Mouse (Mus musculus) heart, embryonic 14.5 days (tissue): ENCODE data around the gene Slc41a3. TPM values are rescaled to one million over a fixed set of nuclear protein-coding genes. Genes with fewer than 3 reads are reported as not detected.

Source experiments
- ATAC-seq: fragments of 200-750 bp; cut with Nextera tagmentation; 2 replicates; pipeline ENCODE4 v1.8.0; 2017; ENCODE audit warnings: low read depth, moderate TSS enrichment; ENCODE audit not compliant: insufficient number of reproducible peaks, insufficient read depth, low FRiP score
- H3K27ac ChIP-seq, 2 experiments: fragments of 200-500 bp in 1 of 2; fragments of 300-500 bp in 1 of 2; sonication (generic) in 1 of 2; replicated peaks in 1 of 2; 2 replicates each; pipeline ENCODE4 v1.5.1; 2012 to 2014; ENCODE audit warnings: low read depth in 2 of 2, low read length in 2 of 2, control low read depth in 1 of 2, mild to moderate bottlenecking in 1 of 2, mixed read lengths in 1 of 2; ENCODE audit not compliant: control insufficient read depth in 1 of 2, insufficient read depth in 1 of 2
- H3K27me3 ChIP-seq: fragments of 300-500 bp; sonication (generic); 2 replicates; pipeline ENCODE4 v1.6.1; 2014; ENCODE audit warnings: mild to moderate bottlenecking, low read length, control low read depth; ENCODE audit not compliant: control insufficient read depth, insufficient read depth
- H3K36me3 ChIP-seq: fragments of 300-500 bp; sonication (generic); 2 replicates; pipeline ENCODE4 v1.6.1; 2014; ENCODE audit warnings: mild to moderate bottlenecking, control low read depth, low read length, mixed read lengths; ENCODE audit not compliant: control insufficient read depth, insufficient read depth
- H3K4me1 ChIP-seq, 2 experiments: fragments of 200-500 bp in 1 of 2; fragments of 300-500 bp in 1 of 2; sonication (generic) in 1 of 2; 2 replicates each; pipeline ENCODE4 v1.6.1; 2012 to 2014; ENCODE audit warnings: low read length in 2 of 2, control low read depth in 1 of 2, mixed read lengths in 1 of 2; ENCODE audit not compliant: control insufficient read depth in 2 of 2, insufficient read depth in 2 of 2
- H3K4me2 ChIP-seq: fragments of 300-500 bp; sonication (generic); 2 replicates; pipeline ENCODE4 v1.6.1; 2014; ENCODE audit warnings: mild to moderate bottlenecking, low read length
- H3K4me3 ChIP-seq, 2 experiments: fragments of 200-500 bp in 1 of 2; fragments of 300-500 bp in 1 of 2; sonication (generic) in 1 of 2; 2 replicates each; pipeline ENCODE4 v1.5.1; 2012 to 2014; ENCODE audit warnings: low read length in 2 of 2, mild to moderate bottlenecking in 2 of 2, control low read depth in 1 of 2, low read depth in 1 of 2, moderate library complexity in 1 of 2; ENCODE audit not compliant: control insufficient read depth in 1 of 2, insufficient read depth in 1 of 2
- H3K9ac ChIP-seq: fragments of 300-500 bp; sonication (generic); 2 replicates; pipeline ENCODE4 v1.6.1; 2014; ENCODE audit warnings: mild to moderate bottlenecking, low read length
- H3K9me3 ChIP-seq: fragments of 300-500 bp; sonication (generic); 2 replicates; pipeline ENCODE4 v1.6.1; 2016; ENCODE audit warnings: low read length, control low read depth; ENCODE audit not compliant: control insufficient read depth
- WGBS: fragments of 180-500 bp; shearing (Covaris S2); extraction: QIAGEN DNeasy Blood & Tissue Kit; methylation state at CpG from one replicate; pipeline ENCODE4 v1.1.7; 2014; 5-methylcytosine and 5-hydroxymethylcytosine counted together
- polyA plus RNA-seq: library from polyadenylated mRNA; unstranded; fragments of >200 nt; fragmentation: Nextera tagmentation; extraction: Ambion mirVana; gene quantifications from 2 replicates; pipeline ENCODE4 v1.2.1, GENCODE M21; 2014

The Slc41a3 gene
- polyA plus RNA-seq, 1 experiment from 2014 or later = 12.8 TPM

GRCm38 (mm10) chr6:90608186-90608585 lies 3.7 kb downstream of the Slc41a3 start:
- no peak overlapping the region for H3K27ac ChIP-seq
- 45% methylated on average over 6 of the region's 6 CpGs for whole genome bisulfite sequencing

GRCm38 (mm10) chr6:90610248-90610647 lies 5.7 kb downstream of the Slc41a3 start:
- Histone ChIP-seq H3K27ac (no peak overlapping the region), H3K4me2 (no peak overlapping the region), H3K27me3 (no peaks in the 10 kb centered on the region), H3K4me3 (no peak overlapping the region), H3K4me1 (peaks cover 21 to 41% of the 10 kb centered on the region in 2 experiments), H3K9me3 (no peaks in the 10 kb centered on the region), H3K9ac (no peak overlapping the region), H3K36me3 (peaks cover 6% of the 10 kb centered on the region; the same call in 1 of the 2 replicates)
- WGBS = 84% methylated on average over 5 of the region's 5 CpGs
- ATAC-seq = no peak

More at GRCm38 (mm10) chr6:90608186-90608585, 3.7 kb downstream of the Slc41a3 start:
- Histone ChIP-seq H3K4me2 (no peak overlapping the region), H3K4me3 (no peak overlapping the region), H3K4me1 (peaks cover 9 to 36% of the 10 kb centered on the region in 2 experiments), H3K27me3 (no peaks in the 10 kb centered on the region), H3K9ac (no peak overlapping the region), H3K36me3 (peaks cover 6% of the 10 kb centered on the region; the same call in 1 of the 2 replicates), H3K9me3 (no peaks in the 10 kb centered on the region)
- no peak for ATAC-seq

- peaks cover 6% of the 10 kb centered on the region; the same call in 1 of the 2 replicates for H3K36me3 ChIP-seq
- ATAC-seq = no peak
- 82% methylated on average over 8 of the region's 8 CpGs for WGBS
- no peak overlapping the region for H3K9ac ChIP-seq
- no peak overlapping the region for H3K4me2 ChIP-seq
- H3K9me3 ChIP-seq = no peaks in the 10 kb centered on the region
- H3K4me3 ChIP-seq = no peak overlapping the region
- peaks cover 40 to 46% of the 10 kb centered on the region in 2 experiments for H3K4me1 ChIP-seq
- H3K27me3 ChIP-seq = no peaks in the 10 kb centered on the region
- no peak overlapping the region for H3K27ac ChIP-seq
These were observed 8.8 kb downstream of the Slc41a3 start for GRCm38 (mm10) chr6:90613277-90613676.

DNA sequence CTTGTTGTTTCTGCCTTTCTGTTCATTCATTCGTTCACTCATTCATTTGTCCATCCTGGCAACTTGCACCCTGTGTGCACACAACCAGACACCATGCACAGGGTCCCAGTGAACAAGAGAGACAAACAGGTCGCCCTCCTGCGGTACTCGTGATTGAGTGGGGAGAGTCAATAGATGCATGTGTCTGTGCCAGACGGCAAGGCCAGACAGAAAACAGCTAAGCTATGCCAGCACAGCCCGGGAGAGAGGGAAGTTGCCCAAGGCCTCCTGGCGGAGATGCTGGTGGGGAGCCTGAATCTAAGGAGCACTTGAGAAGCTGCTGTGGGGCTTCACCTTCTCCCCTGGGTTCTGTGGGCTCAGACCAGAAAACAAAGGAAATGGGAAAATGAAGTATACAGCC lies 10.8 kb downstream of the Slc41a3 start:
- ATAC-seq = no peak
- no peaks in the 10 kb centered on the region for H3K9me3 ChIP-seq
- H3K4me3 ChIP-seq = no peak overlapping the region
- H3K27ac ChIP-seq = peak overlapping the region; percentile 85 to 94
- H3K4me2 ChIP-seq = no peak overlapping the region
- H3K36me3 ChIP-seq = peaks cover 6% of the 10 kb centered on the region; the same call in 1 of the 2 replicates
- WGBS = 60% methylated on average over 7 of the region's 7 CpGs
- peak overlapping the region; percentile 42 for H3K9ac ChIP-seq
- H3K27me3 ChIP-seq = no peaks in the 10 kb centered on the region
- peaks cover 54 to 56% of the 10 kb centered on the region in 2 experiments for H3K4me1 ChIP-seq

DNA sequence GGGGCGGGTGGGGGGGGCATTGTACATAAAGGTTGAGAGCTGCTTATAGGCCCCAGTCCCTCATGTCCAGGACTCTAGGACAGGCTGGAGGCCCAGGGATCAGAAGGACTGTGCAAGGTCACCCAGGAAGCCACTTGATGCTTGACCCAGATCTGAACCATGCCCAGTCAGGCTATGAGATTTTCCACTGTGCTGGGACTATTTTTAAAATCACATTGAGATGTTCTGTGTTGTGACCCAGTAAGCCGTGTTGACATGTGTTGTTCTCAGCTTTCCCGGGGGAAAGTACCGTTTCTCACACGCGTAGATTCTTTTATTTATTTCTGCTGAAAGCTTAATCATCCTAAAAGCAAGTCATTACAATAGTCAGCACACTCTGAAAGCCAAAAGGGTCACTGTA lies 11.5 kb downstream of the Slc41a3 start:
- 33% methylated on average over 6 of the region's 6 CpGs for WGBS

GRCm38 (mm10) chr6:90616481-90616880 lies 12.0 kb downstream of the Slc41a3 start:
- Histone ChIP-seq H3K27me3 (no peaks in the 10 kb centered on the region), H3K27ac (peak overlapping the region; percentile 91 to 94), H3K9ac (no peak overlapping the region), H3K4me3 (no peak overlapping the region), H3K9me3 (no peaks in the 10 kb centered on the region), H3K4me2 (no peak overlapping the region), H3K4me1 (peaks cover 61 to 64% of the 10 kb centered on the region in 2 experiments), H3K36me3 (peaks cover 6% of the 10 kb centered on the region; the same call in 1 of the 2 replicates)
- 63% methylated on average over 6 of the region's 6 CpGs for WGBS
- no peak for ATAC-seq

More for the DNA sequence above, 11.5 kb downstream of the Slc41a3 start:
- H3K9ac ChIP-seq = 0 out of 2 replicates have a peak overlapping the region, but pooled peaks have one; percentile 42
- H3K4me1 ChIP-seq = peaks cover 57 to 60% of the 10 kb centered on the region in 2 experiments
- H3K4me3 ChIP-seq = no peak overlapping the region
- no peaks in the 10 kb centered on the region for H3K27me3 ChIP-seq
- H3K4me2 ChIP-seq = no peak overlapping the region
- peaks cover 6% of the 10 kb centered on the region; the same call in 1 of the 2 replicates for H3K36me3 ChIP-seq
- peak overlapping the region; percentile 91 to 94 for H3K27ac ChIP-seq
- peak; percentile 67 for ATAC-seq
- H3K9me3 ChIP-seq = no peaks in the 10 kb centered on the region

DNA sequence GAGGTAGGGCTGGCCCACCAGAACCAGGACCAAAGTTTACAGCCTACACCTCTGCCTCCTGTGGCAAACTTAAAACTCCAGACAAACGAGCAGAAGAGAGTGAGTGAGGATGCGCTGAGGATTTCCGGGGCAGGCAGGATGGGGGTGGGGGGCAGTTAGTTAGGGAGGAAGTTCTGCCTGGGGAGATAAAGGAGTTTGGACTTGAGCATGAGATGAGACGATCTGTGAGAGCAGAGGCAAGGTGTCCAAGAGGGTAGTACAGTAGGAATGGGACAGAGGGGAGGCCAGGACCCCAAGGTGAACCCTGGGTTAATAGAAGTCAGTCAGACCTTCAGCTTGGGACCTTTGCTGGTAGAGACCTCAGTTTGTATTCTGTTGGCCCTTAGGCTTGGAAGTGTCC lies 13.7 kb downstream of the Slc41a3 start:
- peaks cover 78 to 82% of the 10 kb centered on the region in 2 experiments for H3K4me1 ChIP-seq
- no peak overlapping the region for H3K4me2 ChIP-seq
- H3K9ac ChIP-seq = peak overlapping the region; percentile 55; the same call in 1 of the 2 replicates
- H3K27me3 ChIP-seq = no peaks in the 10 kb centered on the region
- H3K36me3 ChIP-seq = no peaks in the 10 kb centered on the region
- no peak overlapping the region for H3K4me3 ChIP-seq
- WGBS = 52% methylated on average over 4 of the region's 4 CpGs
- H3K9me3 ChIP-seq = no peaks in the 10 kb centered on the region
- no peak for ATAC-seq
- peak overlapping the region in 1 of 2 experiments; percentile 54; a peak in 2 of 4 replicates for H3K27ac ChIP-seq
